Mouse (Mus musculus): ENCODE results near the gene Sh3bgrl2.

DNA sequence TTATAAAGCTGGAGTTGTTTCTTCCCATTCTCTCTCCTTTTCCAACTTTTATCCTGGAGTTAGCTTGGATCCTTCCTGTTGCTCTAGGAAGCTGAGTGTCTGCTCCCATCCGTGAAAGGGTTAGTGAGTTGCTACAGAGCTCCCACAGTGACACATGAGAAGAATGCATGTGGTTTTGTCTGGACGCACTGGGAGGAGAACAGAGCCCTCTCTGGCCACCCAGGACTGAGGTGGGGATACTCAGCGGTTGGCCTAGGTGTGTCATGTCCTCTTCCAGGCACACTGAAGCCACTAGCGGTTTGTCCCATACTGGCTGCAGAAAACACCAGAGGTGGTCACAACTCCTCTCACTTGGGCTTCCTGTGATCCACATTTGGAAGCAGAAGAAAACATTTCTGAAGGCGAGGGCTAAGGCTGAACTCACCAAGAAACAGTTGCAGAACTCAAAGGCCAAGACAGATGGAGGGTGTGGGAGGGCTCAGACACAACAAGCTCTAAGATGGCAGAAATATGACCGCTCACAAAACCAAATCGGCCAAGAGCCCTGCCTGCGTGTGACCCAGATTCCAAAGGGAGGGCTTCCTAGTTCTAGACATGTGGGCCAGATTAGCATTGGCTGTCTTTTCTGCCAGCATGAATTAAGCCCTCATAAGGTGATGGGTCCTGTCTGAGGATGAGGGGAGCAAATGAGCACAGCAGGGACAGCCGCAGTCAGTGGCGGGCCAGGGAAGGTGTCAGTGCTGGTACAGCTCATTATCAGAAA, 52.3 kb downstream of the Sh3bgrl2 start:
- TF ChIP-seq POLR2A (IDR thresholded peaks at IDR 0.05; ENCODE audit: insufficient read length, low read depth), result no peak
- no peak for TF ChIP-seq TCF12 (IDR thresholded peaks at IDR 0.05; ENCODE audit: insufficient read depth, poor library complexity, severe bottlenecking)
- TF ChIP-seq MYOG (IDR thresholded peaks at IDR 0.05; ENCODE audit: control insufficient read depth in 1 of 3, insufficient read depth in 1 of 3, insufficient read length in 2 of 3, low read depth in 2 of 3), result no peak
- peak in 1 of 3 experiments; percentile 15 for TF ChIP-seq MYOD1 (IDR thresholded peaks at IDR 0.05; ENCODE audit: control insufficient read depth in 1 of 3, insufficient read length in 2 of 3, low read depth in 2 of 3)

All from myocyte (in vitro differentiated cells).